Mouse (Mus musculus) G1E (cell line): Measurements from ENCODE around the gene Prnp.

ENCODE experiments used
- CTCF ChIP-seq: IDR thresholded peaks from 2 replicates; pipeline ENCODE4 v1.5.1; 2012; ENCODE audit warnings: low read depth, low read length, inconsistent platforms, mixed read lengths
- GATA1 ChIP-seq: IDR thresholded peaks from 2 replicates; pipeline ENCODE4 v1.6.1; 2012; ENCODE audit warnings: borderline replicate concordance, low read length, inconsistent platforms, mixed read lengths
- GATA2 ChIP-seq: IDR thresholded peaks from 2 replicates; pipeline ENCODE4 v1.6.1; 2012; ENCODE audit warnings: low read depth, low read length, inconsistent platforms, borderline replicate concordance
- POLR2AphosphoS5 ChIP-seq: IDR thresholded peaks from 2 replicates; pipeline ENCODE4 v1.6.1; 2012; ENCODE audit warnings: low read depth, low read length, inconsistent platforms; ENCODE audit not compliant: insufficient replicate concordance
- TAL1 ChIP-seq: conservative IDR thresholded peaks from 2 replicates; pipeline ENCODE4 v1.6.1; 2012; ENCODE audit warnings: low read depth, low read length, inconsistent platforms, mixed read lengths

GRCm38 (mm10) chr2:131935390-131936105, 25.8 kb downstream of the Prnp start:
- no peak for TF ChIP-seq GATA1
- TF ChIP-seq CTCF, result peak; percentile 36; the same call in 1 of the 2 replicates
- TF ChIP-seq POLR2AphosphoS5, result no peak
- no peak for TF ChIP-seq TAL1
- TF ChIP-seq GATA2, result no peak
